Mouse (Mus musculus): Measurements from ENCODE around the gene Srgap1. TPM values are rescaled to one million over a fixed set of nuclear protein-coding genes. Genes with fewer than 3 reads are reported as not detected.
A peak's percentile ranks its signal among the peaks of the same experiment; 100 is the strongest.

Srgap1 gene
- total RNA-seq, 2 experiments from 2014 or later = 10.0 to 13.6 TPM

DNA sequence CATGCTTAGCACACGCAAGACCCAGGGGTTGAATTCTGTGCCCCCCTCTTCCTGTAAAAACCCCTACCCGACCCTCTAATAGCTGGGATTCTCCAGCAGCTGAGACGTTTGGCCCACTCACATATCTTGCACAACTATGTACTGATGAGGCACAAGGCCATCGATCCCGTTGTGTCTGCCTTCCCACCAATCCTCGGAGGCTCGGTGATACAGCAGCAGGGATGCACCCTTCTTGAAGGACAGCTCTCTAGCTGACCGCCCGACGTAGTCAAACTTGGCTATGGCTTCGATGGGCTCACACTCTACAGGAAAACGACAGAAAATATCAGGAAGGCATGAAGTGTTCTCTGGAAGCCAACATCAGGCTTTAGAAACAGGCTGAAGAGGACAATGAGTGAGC is 252.6 kb downstream of the Srgap1 start:
- intact Hi-C loops (cut with DNase I) = no loop called here
- DNase-seq (ENCODE audit: low spot score in 2 of 2) = no peak

DNA sequence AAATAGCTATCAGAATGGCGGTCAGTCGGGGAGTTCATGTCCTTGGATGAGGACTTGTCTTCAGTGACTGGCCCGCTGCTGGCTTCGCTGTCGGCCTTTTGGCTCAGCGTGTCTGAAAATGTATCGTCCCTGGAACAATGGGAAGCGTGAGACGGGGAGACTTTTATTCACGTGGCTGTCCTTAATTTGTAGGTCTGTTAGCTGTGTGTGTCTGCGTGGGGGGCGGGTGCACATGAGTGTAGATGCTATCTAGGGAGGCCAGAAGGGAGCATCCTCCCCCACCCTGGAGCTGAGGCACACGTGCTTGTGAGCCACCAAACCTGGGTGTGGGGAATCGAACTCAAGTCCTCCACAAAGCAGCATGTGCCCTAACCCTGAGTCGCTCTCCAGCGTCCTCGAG is 254.5 kb downstream of the Srgap1 start:
- intact Hi-C loops (cut with DNase I) = no loop called here
- no peak for DNase-seq (ENCODE audit: low spot score in 2 of 2)

DNA sequence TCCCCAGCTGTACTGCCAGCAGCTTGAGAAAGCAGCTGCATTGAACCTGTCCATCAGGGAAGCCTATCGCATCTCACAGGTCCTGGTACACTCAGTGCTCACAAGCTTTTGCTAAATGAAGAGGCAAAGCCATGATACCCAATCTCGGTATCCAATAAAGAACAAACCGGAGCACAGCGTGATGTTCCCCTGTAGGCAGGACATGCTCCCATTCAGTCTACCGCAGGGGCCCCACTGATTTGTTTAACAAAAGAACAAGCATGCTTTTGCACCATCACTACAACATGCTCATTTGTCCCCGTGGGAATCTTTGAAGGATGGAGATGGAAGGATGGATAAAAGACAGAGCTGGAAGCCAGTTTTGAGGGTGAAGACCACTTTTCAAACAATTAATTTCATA is 257.0 kb downstream of the Srgap1 start:
- intact Hi-C loops (cut with DNase I) = no loop called here
- DNase-seq (ENCODE audit: low spot score in 2 of 2) = no peak

DNA sequence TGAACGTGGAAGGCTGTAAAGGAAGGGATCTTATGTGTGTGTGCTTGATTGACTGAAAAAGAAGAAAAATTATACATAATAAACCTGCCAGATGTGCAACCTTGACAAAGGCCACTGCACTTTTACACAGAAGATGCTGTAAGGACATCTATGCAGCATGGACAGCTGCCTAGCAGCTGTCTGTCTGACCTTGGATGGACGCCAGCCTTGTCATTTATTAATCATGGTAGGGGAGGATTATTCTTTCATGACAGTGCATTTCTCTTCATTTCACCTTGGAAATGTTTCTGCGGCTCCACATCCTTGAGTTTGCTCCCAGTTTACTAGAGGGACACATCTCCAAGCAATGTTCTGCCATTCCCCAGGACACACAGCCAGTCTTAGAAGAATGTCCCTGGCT is 258.6 kb downstream of the Srgap1 start:
- DNase-seq (ENCODE audit: low spot score in 2 of 2) = no peak
- intact Hi-C loops (cut with DNase I) = no loop called here

DNA sequence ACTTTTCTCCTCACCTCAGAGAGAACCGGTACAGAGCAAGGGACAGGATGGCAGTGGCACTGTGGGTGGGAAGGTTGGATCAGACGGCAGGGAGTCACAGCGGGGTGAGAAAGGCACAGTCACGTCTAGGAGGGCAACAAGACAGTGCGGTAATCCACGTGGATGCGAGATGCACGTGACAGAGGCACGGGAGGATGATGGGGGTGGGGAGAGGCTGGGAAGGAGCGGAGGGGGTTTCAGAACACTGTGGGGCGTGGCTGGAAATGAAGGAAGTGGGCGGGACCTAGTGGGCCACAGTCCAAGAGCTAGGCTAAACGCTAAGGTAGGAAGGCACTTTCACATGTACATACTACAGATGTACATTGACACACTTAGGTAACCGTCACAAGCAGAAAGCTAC is 266.0 kb downstream of the Srgap1 start:
- DNase-seq (ENCODE audit: low spot score in 2 of 2) = no peak
- intact Hi-C loops (cut with DNase I) = no loop called here

DNA sequence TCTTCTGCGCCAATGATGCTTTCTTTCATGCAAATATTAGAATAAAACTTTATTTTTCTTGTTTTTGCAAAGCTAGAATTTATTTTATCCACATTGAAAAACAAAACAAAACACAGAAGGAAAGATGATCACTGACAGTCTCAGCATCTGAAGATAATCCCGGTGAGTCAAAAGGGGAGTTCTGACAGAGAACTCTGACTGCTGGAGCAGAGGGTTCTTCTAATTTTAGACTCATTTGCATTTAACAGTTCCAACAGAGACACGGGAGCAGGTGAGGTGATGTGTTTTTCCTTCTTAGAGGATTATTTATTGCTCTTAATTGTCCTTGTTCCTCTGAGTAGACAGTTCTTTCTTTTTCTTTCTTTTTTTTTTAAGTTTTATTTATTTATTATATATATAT is 271.1 kb downstream of the Srgap1 start:
- DNase-seq (ENCODE audit: low spot score in 2 of 2) = no peak
- intact Hi-C loops (cut with DNase I) = no loop called here

DNA sequence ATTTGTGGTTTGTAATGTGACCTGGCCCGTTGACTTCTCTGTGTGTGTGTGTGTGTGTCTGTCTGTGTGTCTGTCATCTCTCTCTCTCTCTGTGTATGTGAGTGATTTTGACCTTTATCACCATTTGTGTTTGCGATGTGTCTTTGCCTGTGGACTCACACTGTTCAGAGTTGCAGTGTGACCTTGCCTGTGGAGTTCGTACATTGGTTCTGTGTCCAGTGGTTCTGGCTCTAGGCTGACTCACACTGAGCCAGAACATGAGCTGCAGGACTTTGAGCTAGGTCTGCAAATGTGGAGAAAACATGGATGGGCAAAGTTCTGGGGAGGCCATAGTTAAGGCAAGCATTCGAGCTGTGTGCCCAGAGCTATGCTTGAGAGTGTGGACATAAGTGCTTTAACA is 273.3 kb downstream of the Srgap1 start:
- no peak for DNase-seq (ENCODE audit: low spot score in 2 of 2)
- intact Hi-C loops (cut with DNase I) = no loop called here

DNA sequence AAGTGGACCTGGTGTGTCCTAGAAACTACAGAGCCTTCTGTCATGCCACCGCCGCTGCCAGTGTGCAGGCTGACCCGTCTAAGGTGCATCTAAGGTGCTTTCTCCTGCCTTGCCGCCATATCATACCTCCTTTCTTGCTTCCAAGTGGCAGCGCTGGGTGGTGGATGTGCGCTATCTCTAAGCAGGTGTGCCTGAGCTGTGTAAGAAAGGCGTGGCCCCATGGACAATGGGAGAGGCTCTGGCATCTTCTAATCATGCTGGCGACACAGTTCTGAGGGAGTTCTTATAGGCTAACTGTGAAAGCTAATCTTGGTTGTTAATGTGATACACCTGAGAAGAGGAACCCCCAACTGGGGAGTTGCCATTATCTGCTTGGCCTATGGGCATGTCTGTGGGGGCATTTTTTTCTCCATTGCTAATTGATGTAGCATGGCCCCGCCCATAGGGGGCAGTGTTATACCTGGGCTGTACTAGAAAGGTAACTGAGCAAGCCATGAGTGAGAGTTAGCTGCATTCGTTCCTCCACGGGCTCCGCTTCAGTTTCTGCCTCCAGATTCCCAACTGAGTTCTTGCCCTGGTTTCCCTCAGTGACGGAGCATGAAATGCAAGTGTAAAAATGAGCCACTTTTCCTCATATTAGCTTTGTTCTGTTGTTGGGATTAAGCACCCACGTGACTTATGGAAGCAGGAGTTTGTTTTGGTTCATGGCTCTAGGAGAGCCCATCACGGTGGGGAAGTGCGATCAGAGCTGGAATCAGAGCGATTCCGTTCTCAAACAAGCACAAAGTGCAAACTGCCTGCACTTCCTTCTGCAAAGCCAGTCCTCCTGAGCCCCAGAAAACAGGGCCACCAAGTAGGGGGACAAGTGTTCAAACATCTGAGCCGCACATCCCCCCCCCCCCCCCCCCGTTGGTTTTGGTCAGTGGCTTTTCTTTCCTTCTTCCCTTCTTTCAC is 276.2 kb downstream of the Srgap1 start:
- intact Hi-C loops (cut with DNase I) = no loop called here

DNA sequence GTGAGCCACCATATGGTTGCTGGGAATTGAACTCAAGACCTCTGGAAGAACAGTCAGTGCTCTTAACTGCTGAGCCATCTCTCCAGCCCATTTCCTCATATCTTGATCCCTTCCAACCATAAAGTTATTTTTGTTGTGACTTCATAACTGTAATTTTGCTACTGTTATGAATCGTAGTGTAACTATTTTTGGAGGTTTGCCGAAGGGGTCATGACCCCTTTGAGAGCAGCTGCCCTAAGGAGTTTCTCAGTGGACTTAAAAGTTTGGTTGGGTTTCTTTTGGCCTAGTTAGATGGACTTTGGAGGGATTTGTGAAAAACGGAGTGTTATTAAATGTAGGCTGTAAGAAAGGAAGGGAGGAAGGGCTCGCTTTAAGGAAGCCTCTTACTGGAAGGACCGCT is 277.4 kb downstream of the Srgap1 start:
- intact Hi-C loops (cut with DNase I) = loop anchor here (10.0 kb wide), 1 partner anchor 285 kb away; no protein-coding TSS in a partner anchor

More for the DNA sequence above, 276.2 kb downstream of the Srgap1 start:
- no peak for DNase-seq (ENCODE audit: low spot score in 2 of 2)

DNA sequence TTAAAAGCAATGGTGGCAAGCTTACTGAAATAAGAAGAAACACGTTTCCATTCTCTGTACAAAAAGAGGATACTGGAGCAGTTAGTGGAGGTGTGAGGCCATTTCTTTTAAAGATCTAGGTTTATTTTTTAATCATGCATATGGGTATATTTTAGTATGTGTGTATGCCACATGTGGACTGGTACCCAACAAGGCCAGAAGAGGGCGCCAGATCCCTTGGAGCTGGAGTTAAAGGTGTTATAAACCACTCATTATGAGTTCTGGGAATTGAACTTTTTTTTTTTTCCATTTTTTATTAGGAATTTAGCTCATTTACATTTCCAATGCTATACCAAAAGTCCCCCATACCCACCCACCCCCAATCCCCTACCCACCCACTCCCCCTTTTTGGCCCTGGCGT is 279.8 kb downstream of the Srgap1 start:
- DNase-seq (ENCODE audit: low spot score in 2 of 2) = peak in 1 of 2 experiments; percentile 24
- intact Hi-C loops (cut with DNase I) = loop anchor here (10.0 kb wide), 1 partner anchor 288 kb away; no protein-coding TSS in a partner anchor

More for the DNA sequence above, 277.4 kb downstream of the Srgap1 start:
- no peak for DNase-seq (ENCODE audit: low spot score in 2 of 2)

DNA sequence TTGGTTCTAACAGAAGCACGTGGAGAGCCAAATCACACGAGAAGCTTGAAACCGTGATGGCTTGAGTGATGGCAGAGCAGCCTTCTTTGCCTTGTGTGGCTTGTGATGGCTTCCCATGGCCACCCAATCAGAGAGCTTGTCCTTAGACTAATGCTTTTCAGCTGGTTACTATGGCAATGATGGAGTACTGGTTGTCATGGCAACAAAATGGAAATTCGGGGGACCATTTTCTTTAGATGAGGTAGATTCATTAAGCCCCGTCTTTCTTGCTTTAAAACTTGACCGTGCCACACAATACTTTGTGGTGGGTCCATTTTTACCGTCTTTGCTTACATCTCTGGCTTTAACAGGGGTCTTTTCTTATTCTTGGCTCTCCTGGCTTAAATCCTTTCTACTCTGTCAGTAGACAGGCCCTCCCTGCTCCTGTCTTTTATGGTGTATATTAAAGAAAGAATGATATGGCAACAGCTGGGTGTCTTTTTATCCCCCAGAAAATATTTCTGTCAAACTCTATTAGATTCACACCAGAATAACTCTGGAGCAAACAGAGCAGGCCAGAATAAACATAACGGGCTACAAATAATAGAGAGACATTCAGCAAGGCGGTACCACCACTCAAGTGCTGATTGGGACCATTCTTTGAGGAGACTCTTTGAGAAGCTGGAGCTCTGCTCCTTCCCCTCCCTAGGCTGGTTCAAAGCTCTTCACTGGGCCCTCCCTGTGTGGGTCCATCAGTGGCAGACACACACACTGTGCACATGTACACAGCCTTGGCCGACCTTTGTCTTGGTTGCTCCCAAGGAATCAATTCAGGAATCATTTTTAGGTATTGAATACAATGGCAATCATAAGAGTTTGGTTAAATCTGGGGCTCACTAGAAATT is 281.7 kb downstream of the Srgap1 start:
- DNase-seq (ENCODE audit: low spot score in 2 of 2) = peak; percentile 47 to 91
- intact Hi-C loops (cut with DNase I) = loop anchor here (10.0 kb wide), 1 partner anchor 289 kb away; no protein-coding TSS in a partner anchor

DNA sequence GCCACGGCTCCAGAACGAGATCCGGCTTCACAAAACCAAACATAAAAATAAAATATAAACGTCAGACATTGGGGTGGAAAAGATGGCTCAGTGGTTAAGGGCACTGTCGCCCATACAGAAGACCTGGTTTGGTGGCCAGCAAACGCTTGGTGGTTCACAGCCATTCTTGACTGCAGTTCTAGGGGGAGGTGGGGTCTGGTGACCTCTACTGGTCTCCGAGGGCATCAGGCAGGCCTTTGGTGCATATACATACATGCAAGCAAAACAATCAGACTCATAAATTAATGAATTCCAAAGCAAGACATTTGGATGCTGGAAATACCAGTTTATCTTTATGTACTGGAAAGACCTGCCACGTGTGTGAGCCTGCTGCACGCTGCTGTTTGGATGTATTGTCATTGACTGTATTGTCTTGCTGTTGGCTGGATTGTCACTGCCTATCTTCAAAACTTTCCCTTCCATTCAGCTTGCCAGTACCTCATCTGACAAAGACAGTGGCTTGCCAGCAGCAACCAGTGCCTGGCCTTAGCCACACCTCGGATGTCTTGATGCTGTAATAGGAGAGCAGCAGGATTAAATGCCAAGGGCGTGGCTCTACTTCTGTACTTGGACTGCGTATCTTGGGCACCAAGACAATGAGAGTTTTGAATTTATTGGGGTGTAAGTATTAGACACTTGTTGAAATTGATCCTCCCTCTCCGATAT is 282.5 kb downstream of the Srgap1 start:
- DNase-seq (ENCODE audit: low spot score in 2 of 2) = no peak
- intact Hi-C loops (cut with DNase I) = loop anchor here (10.0 kb wide), 1 partner anchor 290 kb away; no protein-coding TSS in a partner anchor

DNA sequence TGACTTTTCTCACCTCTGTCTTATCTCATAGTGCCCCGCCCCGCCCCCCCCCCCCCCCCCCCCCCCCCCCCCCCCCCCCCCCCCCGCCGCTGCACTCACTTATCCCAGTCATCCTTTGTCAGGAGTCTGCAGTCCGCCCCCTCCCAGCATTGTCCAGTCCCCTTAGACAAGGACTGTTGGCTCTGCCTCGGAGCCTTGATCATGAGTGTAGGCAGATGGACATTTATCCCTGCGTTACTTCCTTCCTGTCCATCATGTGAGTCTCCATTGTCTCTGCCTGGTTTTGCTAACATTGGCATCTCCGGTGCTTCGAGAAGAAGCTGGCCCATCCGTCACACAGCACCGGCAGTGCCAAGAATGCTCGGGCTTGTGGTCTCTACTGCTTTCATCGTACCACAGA is 283.9 kb downstream of the Srgap1 start:
- DNase-seq (ENCODE audit: low spot score in 2 of 2) = no peak
- intact Hi-C loops (cut with DNase I) = loop anchor here (10.0 kb wide), 1 partner anchor 292 kb away; no protein-coding TSS in a partner anchor

DNA sequence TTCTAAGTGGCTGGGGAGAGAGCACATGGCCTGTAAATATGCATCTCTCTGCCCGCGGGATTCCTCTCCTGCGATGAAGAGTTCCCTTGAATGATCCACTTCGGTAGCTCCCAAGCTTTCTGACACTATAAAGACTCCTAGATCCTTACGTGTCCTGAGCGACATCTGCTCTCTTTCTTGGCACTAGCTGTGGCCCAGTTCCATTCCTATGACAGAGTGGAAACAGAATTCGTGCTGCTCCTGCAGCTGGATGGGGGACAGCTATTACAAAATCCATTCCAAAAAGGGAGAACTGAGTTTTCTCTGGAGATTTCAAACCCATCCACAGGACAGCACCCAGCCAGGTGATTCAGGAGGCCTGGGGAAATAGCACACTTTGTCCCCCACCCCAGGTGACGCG is 285.0 kb downstream of the Srgap1 start:
- no peak for DNase-seq (ENCODE audit: low spot score in 2 of 2)
- intact Hi-C loops (cut with DNase I) = loop anchor here (10.0 kb wide), 1 partner anchor 293 kb away; no protein-coding TSS in a partner anchor

DNA sequence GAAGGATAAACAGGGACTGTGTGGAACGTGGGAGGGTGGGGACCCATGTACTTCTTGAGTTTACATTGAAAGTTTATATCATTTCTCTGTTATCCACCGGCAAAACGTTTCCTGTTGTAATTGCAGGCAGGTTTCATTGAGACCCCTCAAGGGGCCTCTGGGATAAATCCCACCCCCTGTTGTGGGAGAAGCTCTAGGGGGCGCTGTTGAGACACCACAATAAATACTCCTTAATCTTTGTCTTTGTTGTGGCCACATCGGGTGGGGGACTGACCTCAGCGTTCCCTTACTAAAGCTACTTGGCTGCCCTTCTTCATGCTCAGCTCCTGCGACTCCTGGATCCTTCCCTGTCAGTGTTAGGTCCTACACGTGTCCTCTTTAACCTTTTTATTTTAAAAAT is 288.0 kb downstream of the Srgap1 start:
- DNase-seq (ENCODE audit: low spot score in 2 of 2) = no peak
- intact Hi-C loops (cut with DNase I) = no loop called here

DNA sequence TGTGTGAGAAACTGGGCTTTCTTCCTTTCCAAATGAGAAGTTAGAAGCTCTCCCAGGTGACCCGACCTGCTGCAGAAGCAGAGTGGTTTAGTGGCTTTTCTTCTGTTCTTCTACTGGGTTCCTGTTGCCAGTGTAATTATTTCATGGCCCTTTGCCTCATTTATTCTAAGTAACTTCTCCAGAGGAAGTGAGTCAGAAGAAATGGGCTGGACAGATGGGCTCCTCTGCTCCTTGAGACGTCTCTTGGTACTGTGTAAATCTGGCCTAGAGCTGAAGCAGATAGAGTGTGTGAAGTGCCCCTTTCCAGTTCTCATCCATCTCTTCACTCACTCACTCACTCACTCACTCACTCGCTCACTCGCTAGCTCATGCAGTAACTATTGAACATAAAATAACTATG is 290.4 kb downstream of the Srgap1 start:
- no peak for DNase-seq (ENCODE audit: low spot score in 2 of 2)
- intact Hi-C loops (cut with DNase I) = no loop called here

DNA sequence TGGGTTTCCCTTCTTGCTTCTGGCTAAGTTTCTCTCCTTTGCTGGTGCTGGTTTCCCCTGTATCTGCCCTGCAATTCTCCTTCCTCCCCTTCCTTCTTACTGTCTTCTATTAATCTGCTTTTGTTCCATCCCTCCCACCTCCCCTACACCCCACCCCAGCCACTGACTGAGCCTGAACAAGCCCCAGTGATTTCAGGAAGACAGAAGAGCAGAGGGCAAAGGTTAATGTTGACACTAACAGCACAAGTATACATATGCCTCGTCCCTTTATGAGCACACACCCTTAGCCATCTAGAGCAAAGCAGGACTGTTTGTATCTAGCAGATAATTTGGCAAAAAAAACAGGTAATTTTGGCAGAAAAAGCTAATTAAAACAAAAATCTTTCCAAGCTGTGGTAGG is 291.3 kb downstream of the Srgap1 start:
- intact Hi-C loops (cut with DNase I) = no loop called here
- DNase-seq (ENCODE audit: low spot score in 2 of 2) = no peak

DNA sequence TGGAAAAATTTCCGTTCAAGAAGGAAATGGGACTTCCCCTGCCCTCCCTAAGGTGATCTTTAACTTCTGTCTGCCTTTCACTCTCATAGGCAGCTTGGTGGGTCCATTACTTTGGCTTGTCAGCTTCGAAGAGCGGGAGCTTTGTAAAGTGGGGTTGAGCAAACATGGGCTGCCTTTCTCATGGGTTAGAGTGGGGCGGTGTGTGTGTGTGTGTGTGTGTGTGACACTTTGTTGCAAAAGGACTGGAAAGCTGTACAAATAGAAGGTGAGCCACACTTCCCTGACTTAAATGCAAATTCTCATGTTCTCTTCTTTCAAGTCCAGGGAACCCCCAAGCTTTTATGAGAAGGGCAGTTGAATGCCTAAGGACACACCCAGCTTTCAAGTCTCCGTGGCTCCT is 292.9 kb downstream of the Srgap1 start:
- no peak for DNase-seq (ENCODE audit: low spot score in 2 of 2)
- intact Hi-C loops (cut with DNase I) = no loop called here

DNA sequence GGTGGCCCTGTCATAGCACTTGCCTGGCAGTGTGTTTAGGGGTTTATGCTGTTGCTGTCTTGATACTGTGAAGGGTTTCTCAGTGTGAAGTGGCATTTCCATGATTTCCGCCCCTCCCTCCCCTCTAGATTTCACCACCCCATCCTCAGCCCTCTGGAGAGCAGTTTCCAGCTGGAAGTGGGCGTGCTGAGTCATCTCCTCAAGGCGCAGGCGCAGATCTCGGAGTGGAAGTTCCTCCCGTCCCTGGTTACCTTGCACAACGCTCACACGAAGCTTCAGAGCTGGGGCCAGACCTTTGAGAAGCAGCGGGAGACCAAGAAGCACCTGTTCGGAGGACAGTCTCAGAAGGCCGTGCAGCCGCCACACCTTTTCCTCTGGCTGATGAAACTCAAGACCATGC is 296.9 kb downstream of the Srgap1 start:
- peak; percentile 46 to 59 for DNase-seq (ENCODE audit: low spot score in 2 of 2)
- intact Hi-C loops (cut with DNase I) = no loop called here
